In the genomic region with DNA sequence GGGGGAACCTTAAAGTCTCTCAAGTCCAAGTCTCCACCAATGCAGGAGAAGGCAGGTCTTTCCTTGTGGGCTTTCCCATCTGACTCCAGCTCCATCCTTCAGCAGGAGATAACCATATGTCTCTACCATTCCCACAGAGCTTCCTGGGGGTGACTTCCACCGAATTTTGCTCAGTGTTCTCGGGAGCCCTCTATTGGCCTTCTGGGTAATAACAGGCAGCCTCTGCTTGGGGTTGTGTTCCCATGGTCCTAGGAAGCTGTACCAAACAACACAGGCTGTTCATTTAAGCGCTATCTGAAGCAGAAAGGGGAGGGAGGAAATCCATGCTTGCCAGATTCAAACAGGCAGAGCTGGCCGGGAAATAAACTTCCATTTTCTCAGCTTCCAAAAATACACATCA, we compare ENCODE assay signal across 9 mouse cellular contexts.
DNase-seq lines count a peak whose midpoint lies in the region; ATAC-seq and TF ChIP-seq lines count a peak whose summit lies in the region.
"Had no signal": no experiment of that assay in that cellular context is flagged by ENCODE, and none has a peak within 500 bp of the region (broad histone marks: within the 10 kb centered on the region; RNA-seq: fewer than 3 reads in every experiment).

No protein-coding gene starts in this region.

- H3K27ac ChIP-seq in intestine, postnatal 0 days (ENCODE audit: low read depth, low read length): no peak overlapping the region
- H3K27ac ChIP-seq in intestine, embryonic 16.5 days (ENCODE audit: low read length): no peak overlapping the region
- no peak overlapping the region for H3K27ac ChIP-seq in heart, postnatal 0 days (ENCODE audit: low read depth)
- H3K27ac ChIP-seq in testis, adult 2 months (ENCODE audit: control insufficient read depth, insufficient read depth, low read depth, low read length): no peak overlapping the region
- H3K27ac ChIP-seq: limb, embryonic 13.5 days had no signal

- H3K4me1 ChIP-seq in intestine, postnatal 0 days (replicated peaks; ENCODE audit: control insufficient read depth, insufficient read depth, low read length): no peaks in the 10 kb centered on the region
- no peaks in the 10 kb centered on the region for H3K4me1 ChIP-seq in intestine, embryonic 16.5 days (ENCODE audit: control insufficient read depth, insufficient read depth, low read length)
- H3K4me1 ChIP-seq in heart, postnatal 0 days (ENCODE audit: control insufficient read depth, insufficient read depth): no peaks in the 10 kb centered on the region
- no peaks in the 10 kb centered on the region for H3K4me1 ChIP-seq in testis, adult 2 months (ENCODE audit: control insufficient read depth, insufficient read depth, low read length)
- H3K4me1 ChIP-seq: limb, embryonic 13.5 days had no signal

- no peaks in the 10 kb centered on the region for H3K9me3 ChIP-seq in intestine, postnatal 0 days (ENCODE audit: control insufficient read depth)
- H3K9me3 ChIP-seq in intestine, embryonic 16.5 days (ENCODE audit: control insufficient read depth, low read length): no peaks in the 10 kb centered on the region
- H3K9me3 ChIP-seq in heart, postnatal 0 days (replicated peaks; ENCODE audit: control insufficient read depth, low read length): no peaks in the 10 kb centered on the region
- H3K9me3 ChIP-seq: limb, embryonic 13.5 days had no signal

- no peak overlapping the region for H3K9ac ChIP-seq in intestine, postnatal 0 days (ENCODE audit: low read depth, low read length)
- H3K9ac ChIP-seq in intestine, embryonic 16.5 days (ENCODE audit: low read depth, low read length): no peak overlapping the region
- no peak overlapping the region for H3K9ac ChIP-seq in heart, postnatal 0 days (replicated peaks; ENCODE audit: low read depth, low read length)
- H3K9ac ChIP-seq: limb, embryonic 13.5 days had no signal

- H3K27me3 ChIP-seq in intestine, postnatal 0 days (replicated peaks; ENCODE audit: control insufficient read depth, insufficient read depth, low read length): no peaks in the 10 kb centered on the region
- no peaks in the 10 kb centered on the region for H3K27me3 ChIP-seq in intestine, embryonic 16.5 days (replicated peaks; ENCODE audit: control insufficient read depth, insufficient read depth, low read length)
- H3K27me3 ChIP-seq in heart, postnatal 0 days (ENCODE audit: control insufficient read depth, insufficient read depth, low read length): 0 out of 2 replicates have a peak, but pooled peaks cover 3% of the 10 kb centered on the region
- H3K27me3 ChIP-seq in testis, adult 2 months (ENCODE audit: control insufficient read depth, insufficient read depth, low read length): no peaks in the 10 kb centered on the region
- H3K27me3 ChIP-seq: limb, embryonic 13.5 days had no signal

- H3K4me2 ChIP-seq in intestine, postnatal 0 days (replicated peaks; ENCODE audit: low read depth): no peak overlapping the region
- H3K4me2 ChIP-seq in intestine, embryonic 16.5 days (ENCODE audit: low read depth, low read length): no peak overlapping the region
- no peak overlapping the region for H3K4me2 ChIP-seq in heart, postnatal 0 days (ENCODE audit: low read depth, low read length)
- H3K4me2 ChIP-seq: limb, embryonic 13.5 days had no signal

- no peak for TF ChIP-seq EP300 in heart, postnatal 0 days (IDR thresholded peaks at IDR 0.05; ENCODE audit: low read depth)

- no peak overlapping the region for H3K4me3 ChIP-seq in intestine, postnatal 0 days (ENCODE audit: low read depth, low read length)
- H3K4me3 ChIP-seq in intestine, embryonic 16.5 days (ENCODE audit: low read length): no peak overlapping the region
- H3K4me3 ChIP-seq in heart, postnatal 0 days (ENCODE audit: low read depth, low read length): no peak overlapping the region
- no peak overlapping the region for H3K4me3 ChIP-seq in testis, adult 2 months (ENCODE audit: control insufficient read depth, low read depth, low read length)
- H3K4me3 ChIP-seq: limb, embryonic 13.5 days had no signal

- no peaks in the 10 kb centered on the region for H3K36me3 ChIP-seq in intestine, postnatal 0 days (ENCODE audit: control insufficient read depth, insufficient read depth)
- H3K36me3 ChIP-seq in intestine, embryonic 16.5 days (ENCODE audit: control insufficient read depth, insufficient read depth, low read length): no peaks in the 10 kb centered on the region
- no peaks in the 10 kb centered on the region for H3K36me3 ChIP-seq in heart, postnatal 0 days (replicated peaks; ENCODE audit: control insufficient read depth, insufficient read depth, low read length)
- H3K36me3 ChIP-seq in testis, adult 2 months (ENCODE audit: control insufficient read depth, insufficient read depth, low read length): no peaks in the 10 kb centered on the region
- H3K36me3 ChIP-seq: limb, embryonic 13.5 days had no signal

- peak; percentile 2 for DNase-seq in adrenal gland, adult 8-10 months
- peak; percentile 31 for DNase-seq in embryo, embryonic 11.5 days (ENCODE audit: low read depth, low spot score)
- DNase-seq in heart, postnatal 0 days (ENCODE audit: low spot score): peak; percentile 45
- peak; percentile 61 to 65 for DNase-seq in layer of hippocampus, postnatal 25 days (ENCODE audit: extremely low spot score in 1 of 2, low spot score in 1 of 2)

- TF ChIP-seq POLR2A in testis, adult 2 months (IDR thresholded peaks at IDR 0.05; ENCODE audit: control insufficient read depth, low read depth, low read length): no peak

- WGBS in intestine, postnatal 0 days: 22% methylated on average over 4 of the region's 4 CpGs
- WGBS in intestine, embryonic 16.5 days: 23% methylated on average over 4 of the region's 4 CpGs
- WGBS in heart, postnatal 0 days: 5% methylated on average over 4 of the region's 4 CpGs

- peak; percentile 79 for TF ChIP-seq CTCF in intestine, postnatal 0 days (IDR thresholded peaks at IDR 0.05; ENCODE audit: low read depth)
- TF ChIP-seq CTCF in heart, postnatal 0 days (IDR thresholded peaks at IDR 0.05; ENCODE audit: low read depth): peak; percentile 75
- TF ChIP-seq CTCF in testis, adult 2 months (IDR thresholded peaks at IDR 0.05; ENCODE audit: control insufficient read depth, insufficient read depth, insufficient replicate concordance, low read depth, low read length): peak; percentile 26; the same call in 1 of the 2 replicates

- no peak for ATAC-seq in intestine, postnatal 0 days
- no peak for ATAC-seq in intestine, embryonic 16.5 days
- ATAC-seq in heart, postnatal 0 days (ENCODE audit: insufficient read depth, low read depth): no peak
- 0 out of 2 replicates have a peak, but pooled peaks have one; percentile 44 for ATAC-seq in megakaryocyte-erythroid progenitor cell, adult 5-6 weeks (replicated peaks; ENCODE audit: low FRiP score, low TSS enrichment, poor library complexity, severe bottlenecking)

Comparison
In these comparisons a context has a peak if more than half of its experiments do, and no peak if none do; other contexts are left out.
1. CTCF ChIP-seq: peak in every context shown above with its lines; median percentile 79 in intestine, postnatal 0 days; 75 in heart, postnatal 0 days; 26 in testis, adult 2 months.
2. DNase-seq: peak in every context shown above with its lines; median percentile 63 in layer of hippocampus, postnatal 25 days; 45 in heart, postnatal 0 days; 31 in embryo, embryonic 11.5 days; 2 in adrenal gland, adult 8-10 months.